Mouse (Mus musculus) adrenal gland, postnatal 10 days (tissue): ENCODE measurements around the gene Slc19a1. TPM values are rescaled to one million over a fixed set of nuclear protein-coding genes. Genes with fewer than 3 reads are reported as not detected.

Experiments used
- DNase-seq: peaks from one replicate; pipeline ENCODE4 v3.0.0; 2021; ENCODE audit warnings: mixed read lengths
- total RNA-seq, 2 experiments: library from RNA; stranded (reverse); gene quantifications; 2 replicates each; pipeline ENCODE4 v1.2.3; 2021

Gene Slc19a1
- total RNA-seq, 2 experiments from 2014 or later, result 25.7 TPM

DNA sequence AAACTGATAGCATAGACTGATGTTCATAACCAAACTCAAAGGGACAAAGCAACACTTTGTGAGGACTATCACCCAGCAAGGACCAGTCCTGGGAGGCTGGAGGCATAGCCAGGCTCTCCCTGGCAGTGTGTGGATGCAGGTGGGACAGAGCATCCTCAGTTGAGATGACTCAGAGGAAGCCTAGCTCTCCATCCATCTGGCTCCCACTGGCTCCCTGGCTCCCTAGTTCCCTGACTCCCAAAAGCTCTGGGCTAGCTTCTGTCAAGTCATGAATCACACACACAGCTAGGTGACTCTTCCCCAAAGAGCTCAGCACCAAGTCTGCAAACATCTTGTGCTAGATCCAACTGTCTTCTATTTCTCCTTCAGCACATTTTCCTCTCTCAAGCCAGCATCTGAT lies 61.8 kb downstream of the Slc19a1 start:
- DNase-seq, result no peak

GRCm38 (mm10) chr10:77095666-77096065 lies 63.6 kb downstream of the Slc19a1 start:
- DNase-seq, result no peak

DNA sequence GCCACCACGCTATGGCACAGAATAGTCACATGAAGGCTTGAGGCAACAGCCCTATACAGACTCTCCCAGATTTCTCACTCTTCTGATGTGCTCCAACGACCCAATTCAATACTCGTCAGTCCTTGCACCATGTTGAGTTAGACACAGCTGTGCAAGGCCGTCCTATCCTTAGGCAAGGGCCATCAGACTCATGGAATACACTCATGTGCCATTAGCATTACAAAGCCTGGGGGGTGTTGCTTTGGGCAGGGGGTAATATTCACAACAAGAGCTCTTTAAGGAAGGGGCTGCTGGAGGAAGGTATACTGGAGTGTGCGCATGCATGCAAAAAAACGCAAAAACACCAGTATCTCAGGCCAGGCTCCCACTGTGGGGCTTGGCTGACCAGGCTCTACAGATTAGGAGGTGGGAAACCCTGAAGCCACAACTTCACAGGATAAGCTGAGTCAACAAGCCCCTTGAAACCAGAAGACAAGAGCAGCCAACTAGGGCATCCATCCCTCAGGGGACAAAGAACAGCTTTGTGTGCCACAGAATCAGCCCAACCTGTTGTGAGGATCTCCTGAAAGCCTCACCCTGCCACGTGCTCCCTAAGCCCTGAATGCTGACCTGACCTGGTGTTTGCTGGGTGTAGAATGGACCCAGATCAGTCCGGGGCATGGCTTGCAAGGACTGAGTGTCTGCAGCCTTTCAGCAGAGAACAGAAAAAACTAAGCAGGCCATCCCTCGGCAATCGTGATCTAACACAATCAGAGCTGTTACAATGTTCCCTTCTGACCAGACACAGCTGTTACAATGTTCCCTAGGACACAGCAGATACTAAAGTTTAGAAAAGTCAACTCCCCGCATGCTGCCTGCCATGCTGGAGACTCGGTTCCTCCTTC lies 65.2 kb downstream of the Slc19a1 start:
- no peak for DNase-seq

DNA sequence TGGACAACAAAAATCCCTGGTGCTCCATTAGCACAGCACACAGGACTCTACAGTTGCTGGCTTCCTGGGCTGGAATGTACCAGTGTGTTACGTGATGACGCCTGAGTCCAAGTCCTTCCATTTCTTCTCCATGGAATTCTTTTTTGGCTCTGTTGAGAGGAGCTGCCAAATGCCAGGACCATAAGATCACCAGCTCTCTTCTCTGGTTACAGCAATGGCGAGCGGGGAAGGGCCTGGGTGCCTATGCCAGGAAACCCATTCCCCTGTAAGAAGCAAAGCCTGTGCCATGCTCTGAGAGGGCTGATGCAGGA lies 65.8 kb downstream of the Slc19a1 start:
- DNase-seq, result no peak

- DNase-seq, result no peak
Measured at GRCm38 (mm10) chr10:77098619-77099018, 66.6 kb downstream of the Slc19a1 start.

- no peak for DNase-seq
Measured at GRCm38 (mm10) chr10:77099777-77100176, 67.7 kb downstream of the Slc19a1 start.

DNA sequence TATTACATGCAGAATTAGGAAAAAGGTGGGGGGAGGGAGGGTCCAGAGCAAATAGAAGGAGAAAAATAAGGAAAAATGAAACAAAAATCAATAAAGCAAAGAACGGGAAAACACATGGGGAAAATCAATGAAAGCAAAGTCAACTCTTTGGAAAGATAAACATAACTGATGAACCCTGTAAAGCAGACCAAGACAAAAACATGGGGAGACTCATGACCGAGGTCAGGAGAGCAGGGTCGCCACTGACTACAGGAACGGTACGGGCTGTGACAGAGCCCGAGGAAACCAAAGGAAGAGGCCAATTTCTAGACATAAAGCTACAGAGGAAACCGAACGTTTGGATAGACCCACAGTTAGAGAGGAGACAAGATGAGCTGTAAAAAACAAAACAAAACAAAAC lies 71.6 kb downstream of the Slc19a1 start:
- DNase-seq, result no peak

DNA sequence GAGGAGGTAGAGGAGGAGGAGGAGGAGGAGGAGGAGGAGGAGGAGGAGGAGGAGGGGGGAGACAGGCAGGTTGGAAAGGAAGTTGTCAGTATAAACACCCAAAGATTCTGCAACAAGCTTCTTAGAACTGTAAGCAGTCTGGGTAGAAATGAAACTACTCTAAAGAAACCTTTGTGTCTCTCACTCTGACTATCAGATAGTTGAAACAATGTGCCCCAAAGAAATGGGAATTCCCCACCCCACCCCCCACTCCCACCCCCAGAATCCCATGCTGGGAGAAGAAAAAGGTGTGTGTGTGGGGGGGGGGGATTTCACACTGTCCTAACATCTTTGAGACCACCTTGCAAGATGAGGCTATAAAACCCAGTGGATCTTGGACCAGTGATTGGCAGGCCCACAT lies 72.3 kb downstream of the Slc19a1 start:
- DNase-seq, result no peak

DNA sequence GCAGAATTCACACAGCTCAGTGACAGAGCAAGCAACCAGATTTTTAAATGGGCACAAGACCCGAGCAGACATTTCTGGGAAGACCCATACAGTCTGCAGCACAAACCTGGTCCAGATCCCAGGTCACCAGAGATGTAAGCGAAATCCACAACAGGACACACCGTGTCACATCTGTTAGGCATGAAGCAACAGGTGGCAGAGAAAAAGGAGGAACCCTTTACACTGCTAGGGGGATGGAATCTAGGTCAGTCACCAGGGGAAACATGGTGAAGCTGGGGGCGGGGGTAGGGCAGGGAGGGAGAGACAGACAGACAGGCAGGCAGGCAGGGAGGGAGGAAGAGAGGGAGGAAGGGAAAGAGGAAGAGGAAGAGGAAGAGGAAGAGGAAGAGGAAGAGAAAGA lies 76.1 kb downstream of the Slc19a1 start:
- no peak for DNase-seq

DNA sequence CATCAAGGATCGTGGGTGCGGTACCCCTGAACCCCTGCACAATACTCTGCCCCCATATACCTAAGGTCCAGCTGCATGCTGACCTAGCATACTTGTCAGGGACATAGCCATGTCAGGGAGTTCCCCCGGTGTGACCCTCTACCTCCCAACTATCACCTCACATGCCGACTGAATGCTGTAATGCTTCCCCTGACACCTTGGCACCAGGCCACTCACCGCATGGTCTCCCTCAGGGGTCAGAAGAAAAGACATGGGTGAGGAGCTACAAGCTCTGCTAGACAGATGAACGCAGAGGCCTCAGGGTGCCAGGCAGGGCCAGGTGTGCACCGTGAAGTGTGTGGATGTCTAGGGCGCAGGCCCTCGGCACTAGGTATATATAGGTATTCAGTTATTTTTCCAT lies 78.0 kb downstream of the Slc19a1 start:
- no peak for DNase-seq

Other genes starting within 250 kb of the Slc19a1 start
- gene Pcbp3, start 70.4 kb upstream of the Slc19a1 start, total RNA-seq, result 10 to 100 TPM; 35.4 to 48.2 TPM
- 100 to 1,000 TPM in 1 of 2 experiments, 10 to 100 TPM in 1; 85.2 to 159 TPM for gene Col18a1, start 134.3 kb downstream of the Slc19a1 start, total RNA-seq
- 10 to 100 TPM; 66.2 to 68.2 TPM for gene Pofut2, start 227.0 kb downstream of the Slc19a1 start, total RNA-seq